Mouse (Mus musculus) layer of hippocampus, adult 18-20 months (tissue): ENCODE results near the gene Sppl2b. TPM values are rescaled to one million over a fixed set of nuclear protein-coding genes. Genes with fewer than 3 reads are reported as not detected.

Source experiments
- DNase-seq, 2 experiments: peaks; one replicate each; pipeline ENCODE4 v3.0.0; 2022; ENCODE audit warnings: low spot score in 2 of 2
- total RNA-seq, 2 experiments: library from RNA; stranded (reverse); gene quantifications; 2 replicates each; pipeline ENCODE4 v1.2.3; 2021

The Sppl2b gene
- total RNA-seq, 2 experiments from 2014 or later: 46.4 to 55.6 TPM

DNA sequence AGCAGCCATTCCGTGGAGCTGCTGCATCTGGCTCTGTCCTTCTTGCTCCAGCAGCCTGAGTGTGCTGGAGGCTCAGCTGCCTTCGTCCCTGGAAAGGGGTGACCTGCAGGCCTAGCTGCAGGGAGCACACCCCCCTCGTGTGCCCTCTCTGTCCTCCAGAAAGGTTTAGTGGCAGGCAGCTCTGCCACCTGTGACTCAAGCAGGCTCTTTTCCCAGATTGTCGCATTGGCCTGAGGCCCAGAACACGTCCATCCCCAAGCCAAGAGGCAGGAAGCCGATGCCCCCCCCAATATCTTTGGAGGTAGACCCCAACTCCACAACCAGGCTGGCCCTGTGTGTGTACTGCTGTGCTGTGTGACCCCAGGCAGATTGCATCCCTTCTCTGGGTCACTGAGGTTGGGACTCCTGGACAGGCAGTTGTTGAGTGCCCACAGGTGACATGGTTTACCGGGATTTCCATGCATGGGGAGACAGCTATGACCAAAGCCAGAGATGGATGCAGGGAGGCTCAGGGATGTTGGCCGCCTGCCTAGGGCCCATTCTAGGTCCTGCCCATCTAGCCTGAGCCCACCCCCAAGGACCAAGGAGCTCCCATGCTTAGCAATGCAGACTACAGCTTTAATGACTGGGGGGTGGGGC, 9.9 kb upstream of the Sppl2b start:
- DNase-seq: no peak

DNA sequence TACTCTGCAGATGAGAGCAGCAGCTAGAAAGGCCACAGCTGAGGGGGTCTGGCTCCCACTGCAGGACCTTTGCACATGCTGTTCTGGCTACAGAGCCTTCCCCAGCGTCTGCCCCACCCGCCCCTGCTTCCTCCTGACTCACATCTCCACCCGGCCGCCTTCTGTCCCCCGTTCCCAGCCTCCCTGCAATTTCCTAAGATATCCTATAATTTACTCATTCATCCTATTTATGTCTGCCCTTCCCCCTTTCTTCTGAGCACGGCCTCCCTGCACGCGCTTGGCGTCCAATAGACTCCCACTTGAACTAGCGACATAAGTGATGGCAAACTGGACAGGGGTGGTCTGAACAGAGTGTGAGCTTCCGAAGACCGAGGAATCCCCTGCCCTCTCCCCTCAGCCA, 9.3 kb upstream of the Sppl2b start:
- DNase-seq: peak; percentile 32 to 49

- DNase-seq: no peak
Observed at GRCm38 (mm10) chr10:80848571-80848970, 6.5 kb upstream of the Sppl2b start.

DNA sequence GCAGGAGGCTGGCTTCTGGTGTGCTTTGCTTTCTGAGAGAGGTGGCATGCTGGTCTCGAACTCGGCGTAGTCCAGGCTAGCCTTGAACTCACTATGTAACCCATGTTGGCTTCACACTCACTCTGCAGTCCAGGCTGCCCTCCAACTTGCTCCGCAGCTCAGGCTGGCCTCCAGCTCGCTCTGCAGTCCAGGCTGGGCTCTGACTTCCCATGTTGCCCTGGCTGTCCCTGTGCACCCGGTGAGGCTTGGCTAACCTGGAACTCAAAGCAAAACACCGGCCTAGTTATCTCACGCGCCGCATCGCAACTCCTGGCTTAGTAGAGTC, 636 bp downstream of the Sppl2b start:
- no peak for DNase-seq

GRCm38 (mm10) chr10:80856267-80856666, 1.2 kb downstream of the Sppl2b start:
- DNase-seq: no peak

- no peak for DNase-seq
Observed at GRCm38 (mm10) chr10:80856908-80857307, 1.8 kb downstream of the Sppl2b start.

DNA sequence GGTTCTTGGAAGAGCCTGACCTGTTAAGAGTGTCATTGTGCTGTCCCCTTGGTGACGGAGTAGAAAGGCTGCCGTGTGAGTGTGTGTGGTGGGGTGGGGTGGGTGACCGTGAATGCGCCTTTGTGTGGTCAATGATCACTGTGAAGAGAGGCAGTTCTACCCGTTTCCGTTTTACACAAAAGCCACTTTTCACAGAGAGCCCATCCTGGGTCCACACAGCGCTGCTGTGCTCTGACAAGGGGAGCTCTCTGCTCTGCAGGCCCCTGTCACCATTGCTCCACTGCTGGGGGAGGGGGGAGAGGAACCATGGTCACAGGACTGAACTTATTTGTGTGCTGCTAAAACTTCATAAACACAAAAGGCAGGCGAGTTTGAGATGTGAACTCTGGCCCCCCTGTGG, 2.3 kb downstream of the Sppl2b start:
- peak in 1 of 2 experiments; percentile 49 for DNase-seq

DNA sequence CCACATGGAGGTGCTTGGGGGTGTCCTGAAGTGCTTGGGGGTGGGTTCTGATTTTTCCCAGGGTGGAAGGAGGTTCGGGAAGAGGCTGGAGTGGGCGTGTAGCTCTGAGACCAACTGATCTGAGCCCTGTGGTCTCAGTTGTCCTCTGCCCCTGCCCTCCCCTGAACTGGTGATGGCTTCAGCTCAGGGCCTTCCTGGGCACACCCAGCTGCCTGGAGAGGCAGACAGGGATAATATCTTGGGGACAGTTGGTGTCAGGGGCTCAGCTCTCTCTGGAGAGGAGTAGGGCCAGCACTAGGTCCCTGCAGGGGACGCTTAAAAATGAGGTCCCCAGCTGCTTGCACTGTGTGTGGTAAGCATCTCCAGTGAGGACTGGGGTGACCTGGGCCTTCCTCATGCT, 2.8 kb downstream of the Sppl2b start:
- DNase-seq: no peak

GRCm38 (mm10) chr10:80858350-80858935, 3.4 kb downstream of the Sppl2b start:
- DNase-seq: no peak

DNA sequence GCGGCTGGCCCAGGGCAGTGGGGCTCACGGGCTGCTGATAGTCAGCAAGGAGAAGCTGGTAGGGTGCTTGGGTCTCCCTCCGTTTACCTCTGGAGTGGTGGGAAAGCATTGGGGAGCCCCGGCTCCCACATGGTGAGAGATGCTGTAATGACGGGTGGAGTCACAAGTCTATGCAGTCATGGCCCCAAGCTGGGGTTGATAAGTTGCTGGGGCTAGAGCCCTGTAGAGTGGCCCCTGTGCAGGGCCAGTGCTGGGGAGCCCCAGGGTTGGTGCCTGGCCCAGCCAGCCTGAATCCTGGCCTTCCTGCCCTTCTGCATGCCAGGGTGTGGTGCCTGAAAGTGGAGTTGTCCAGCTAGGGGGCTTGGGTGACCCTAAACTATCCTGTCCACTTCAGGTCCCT, 7.2 kb downstream of the Sppl2b start:
- DNase-seq: no peak

- no peak for DNase-seq
Observed at GRCm38 (mm10) chr10:80864446-80864845, 9.4 kb downstream of the Sppl2b start.

DNA sequence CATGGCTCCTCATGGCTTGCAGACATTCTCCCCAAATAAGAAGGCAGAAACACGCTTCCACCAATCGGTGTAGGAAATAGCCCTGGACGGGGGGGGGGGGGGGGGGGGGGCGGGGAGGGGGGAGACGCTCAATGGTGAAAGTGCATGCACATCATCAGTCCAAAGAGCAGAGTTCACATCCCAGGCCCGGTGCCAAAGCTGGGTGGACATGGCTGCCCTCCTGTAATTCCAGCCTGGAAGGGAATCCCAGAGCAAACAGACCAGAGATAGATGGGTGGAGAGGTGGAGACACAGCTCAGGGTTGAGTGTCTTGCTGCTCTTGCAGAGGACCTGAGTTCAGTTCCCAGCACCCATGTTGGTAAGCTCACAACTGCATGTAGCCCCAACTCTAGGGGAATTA, 15.9 kb downstream of the Sppl2b start:
- no peak for DNase-seq

DNA sequence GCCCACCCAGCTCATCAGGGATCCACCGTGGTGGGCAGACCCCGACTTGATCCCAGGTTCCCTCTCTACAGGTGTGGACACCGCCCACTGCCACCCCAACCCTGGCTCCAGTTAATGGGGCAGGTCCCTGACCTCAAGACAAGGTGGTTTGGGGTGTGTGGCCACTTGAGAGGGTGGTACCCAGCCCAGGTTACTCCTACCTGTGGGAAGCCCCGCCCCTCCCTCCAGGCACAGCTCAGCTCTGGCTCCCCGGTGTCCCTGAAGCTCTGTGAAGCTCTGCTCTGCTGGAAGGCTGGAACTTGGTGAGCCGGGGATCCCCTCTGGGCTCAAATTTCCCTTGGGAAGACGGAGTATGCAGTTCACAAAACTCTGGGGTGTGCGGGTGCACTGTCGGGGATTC, 16.5 kb downstream of the Sppl2b start, which contains the start of gene Tmprss9:
Gene Tmprss9 (plus strand): TSS at position 268 of the 400 bp plus-strand sequence.
- DNase-seq: no peak

DNA sequence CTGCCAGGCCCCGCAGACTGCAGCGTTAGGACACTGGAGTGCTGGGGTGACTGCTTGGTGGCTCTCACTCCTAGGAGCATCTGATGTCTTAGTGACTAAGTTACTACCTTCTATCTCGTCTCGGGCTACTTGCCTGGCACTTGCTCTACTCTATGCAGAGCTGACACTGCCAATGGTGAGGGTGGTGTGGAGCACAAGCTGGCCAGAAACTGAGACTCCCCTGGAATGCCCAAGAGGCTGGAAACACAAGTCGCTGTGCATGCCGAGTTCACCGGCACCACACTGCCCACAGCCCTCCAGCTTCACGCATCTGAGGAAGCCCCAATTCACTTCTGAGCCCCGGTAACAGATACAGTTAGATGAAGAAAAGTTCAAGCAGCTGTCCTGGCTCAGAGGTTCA, 19.0 kb downstream of the Sppl2b start:
- no peak for DNase-seq

DNA sequence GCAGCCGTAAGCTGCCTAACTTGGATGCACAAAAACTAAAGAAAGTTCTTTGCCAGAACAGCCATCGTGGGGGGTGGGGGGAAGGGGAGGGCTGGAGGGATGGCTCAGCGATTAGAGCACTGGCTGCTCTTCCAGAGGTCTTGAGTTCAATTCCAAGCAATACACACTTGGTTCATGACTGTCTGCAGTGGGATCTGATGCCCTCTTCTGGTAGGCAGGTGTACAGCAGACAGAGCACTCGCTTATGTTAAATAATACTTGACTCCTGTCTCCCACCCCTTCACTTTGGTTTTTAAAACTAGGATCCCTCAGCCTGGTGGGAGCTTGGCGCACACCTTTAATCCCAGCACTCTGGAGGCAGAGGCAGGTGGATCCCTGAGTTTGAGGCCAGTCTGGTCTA, 21.0 kb downstream of the Sppl2b start:
- peak in 1 of 2 experiments; percentile 78 for DNase-seq

GRCm38 (mm10) chr10:80876594-80876993, 21.5 kb downstream of the Sppl2b start:
- DNase-seq: no peak

GRCm38 (mm10) chr10:80880131-80880641, 25.1 kb downstream of the Sppl2b start:
- peak; percentile 42 to 82 for DNase-seq

- no peak for DNase-seq
Observed at GRCm38 (mm10) chr10:80880901-80881300, 25.8 kb downstream of the Sppl2b start.

- DNase-seq: peak in 1 of 2 experiments; percentile 63
Observed at GRCm38 (mm10) chr10:80881301-80881700, 26.2 kb downstream of the Sppl2b start.

DNA sequence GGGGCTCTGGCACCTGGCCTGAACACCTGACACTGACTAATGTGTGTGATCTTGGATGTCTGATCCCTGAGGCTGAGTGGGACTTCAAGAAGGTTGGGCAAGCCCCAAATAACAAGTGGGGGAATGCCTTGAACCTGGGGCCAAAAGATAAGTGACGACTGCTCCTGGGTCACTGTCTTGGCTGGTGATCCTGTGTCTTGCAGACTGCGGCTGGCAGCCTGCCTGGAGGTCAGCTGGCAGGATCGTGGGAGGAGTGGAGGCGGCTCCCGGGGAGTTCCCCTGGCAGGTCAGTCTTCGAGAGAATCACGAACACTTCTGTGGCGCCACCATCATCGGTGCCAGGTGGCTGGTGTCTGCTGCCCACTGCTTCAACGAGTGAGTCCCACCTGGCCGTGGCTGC, 32.1 kb downstream of the Sppl2b start:
- DNase-seq: no peak

DNA sequence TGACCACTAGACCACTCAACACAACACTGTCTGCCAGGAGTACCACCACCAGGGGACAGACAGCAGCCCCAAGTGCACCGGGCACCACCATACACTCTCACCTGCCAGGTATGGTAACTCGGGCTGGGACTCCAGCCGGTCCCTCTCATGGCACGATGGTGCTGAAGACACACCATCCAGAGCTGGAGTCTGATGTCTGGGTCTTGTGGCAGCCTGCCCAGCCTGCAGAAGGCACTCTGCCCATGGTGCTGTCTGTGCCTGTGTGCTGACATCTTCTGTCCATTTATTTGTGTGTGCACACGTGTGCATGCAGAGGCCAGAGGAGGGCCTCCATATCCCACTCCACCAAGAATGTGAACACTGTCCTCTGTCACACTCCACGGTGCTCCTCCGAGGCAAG, 40.0 kb downstream of the Sppl2b start:
- DNase-seq: no peak

DNA sequence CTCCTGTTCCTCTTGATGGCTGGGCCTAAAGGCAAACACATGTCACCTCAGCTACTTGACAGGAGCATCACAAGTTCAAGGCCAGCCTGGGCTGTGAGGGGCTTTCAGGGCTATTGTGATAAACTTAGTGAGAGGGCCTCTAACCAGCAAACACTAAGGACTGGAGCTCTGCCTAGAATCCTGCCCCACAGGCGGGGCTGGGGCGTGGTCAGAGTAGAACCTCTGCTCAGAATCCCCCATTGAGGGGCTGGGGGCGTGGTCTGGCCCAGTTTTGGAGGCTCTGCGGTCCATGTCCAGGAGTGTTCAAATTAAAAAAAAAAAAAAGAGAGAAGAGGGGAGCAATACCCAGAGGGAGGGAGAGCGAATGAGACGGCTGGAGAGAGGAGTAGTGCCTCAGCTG, 40.6 kb downstream of the Sppl2b start:
- no peak for DNase-seq
